Comparison of ENCODE assay signal across 24 mouse cellular contexts in genomic region chr10:36393586-36393985, GRCm38 (mm10).
DNase-seq lines count a peak whose midpoint lies in the region; ATAC-seq and TF ChIP-seq lines count a peak whose summit lies in the region.
"Had no signal": no experiment of that assay in that cellular context is flagged by ENCODE, and none has a peak within 500 bp of the region (broad histone marks: within the 10 kb centered on the region; RNA-seq: fewer than 3 reads in every experiment).

No protein-coding gene starts in this region.

- peak; percentile 6 to 23 for DNase-seq in cerebellum, postnatal 25 days
- DNase-seq in cerebellum, adult 9-10 months: no peak
- DNase-seq in hindbrain, postnatal 0 days (ENCODE audit: low spot score): peak; percentile 57
- DNase-seq in hindbrain, embryonic 11.5 days (ENCODE audit: low spot score): no peak
- DNase-seq in brain, adult 2 months (ENCODE audit: low read depth, low spot score): peak; percentile 32
- DNase-seq in layer of hippocampus, adult 9-10 months (ENCODE audit: low spot score): peak; percentile 16
- DNase-seq in kidney, adult 11 months: no peak
- DNase-seq: adrenal gland, postnatal 10 days; cerebellum, adult 11-12 months; embryo, embryonic 11 days; gastrocnemius, adult 2 months; kidney, postnatal 4 days; thymus, postnatal 36 days had no signal

- ATAC-seq in hindbrain, postnatal 0 days: no peak
- ATAC-seq in hindbrain, embryonic 11.5 days (ENCODE audit: low FRiP score): no peak
- ATAC-seq: activated CD4-positive, CD25-positive, alpha-beta regulatory T cell, adult 4 months; intestine, embryonic 16.5 days had no signal

- no peaks in the 10 kb centered on the region for H3K9me3 ChIP-seq in hindbrain, postnatal 0 days (ENCODE audit: low read length)
- H3K9me3 ChIP-seq in hindbrain, embryonic 11.5 days (ENCODE audit: control insufficient read depth, low read length): no peaks in the 10 kb centered on the region
- H3K9me3 ChIP-seq: G1E; heart, embryonic 12.5 days; hindbrain, embryonic 15.5 days; kidney, embryonic 15.5 days; limb, embryonic 15.5 days; liver, embryonic 15.5 days; midbrain, embryonic 12.5 days; neural tube, embryonic 12.5 days had no signal

- no peaks in the 10 kb centered on the region for H3K36me3 ChIP-seq in hindbrain, postnatal 0 days (ENCODE audit: insufficient read depth, low read length)
- H3K36me3 ChIP-seq in hindbrain, embryonic 11.5 days (ENCODE audit: control insufficient read depth, insufficient read depth, low read length): no peaks in the 10 kb centered on the region
- H3K36me3 ChIP-seq: G1E; heart, embryonic 12.5 days; hindbrain, embryonic 15.5 days; kidney, embryonic 15.5 days; limb, embryonic 15.5 days; liver, embryonic 15.5 days; midbrain, embryonic 12.5 days; neural tube, embryonic 12.5 days had no signal

- H3K27me3 ChIP-seq in hindbrain, postnatal 0 days (ENCODE audit: insufficient read depth, low read length): no peaks in the 10 kb centered on the region
- no peaks in the 10 kb centered on the region for H3K27me3 ChIP-seq in hindbrain, embryonic 11.5 days (ENCODE audit: control insufficient read depth, insufficient read depth, low read length)
- H3K27me3 ChIP-seq: heart, embryonic 12.5 days; hindbrain, embryonic 15.5 days; kidney, embryonic 15.5 days; limb, embryonic 15.5 days; liver, embryonic 15.5 days; midbrain, embryonic 12.5 days; neural tube, embryonic 12.5 days had no signal

- no peaks in the 10 kb centered on the region for H3K4me1 ChIP-seq in hindbrain, postnatal 0 days (ENCODE audit: insufficient read depth, low read length)
- no peaks in the 10 kb centered on the region for H3K4me1 ChIP-seq in hindbrain, embryonic 11.5 days (replicated peaks; ENCODE audit: control insufficient read depth, insufficient read depth, low read length)
- H3K4me1 ChIP-seq: heart, embryonic 12.5 days; hindbrain, embryonic 15.5 days; kidney, embryonic 15.5 days; limb, embryonic 15.5 days; liver, embryonic 15.5 days; midbrain, embryonic 12.5 days; neural tube, embryonic 12.5 days had no signal

- 67% methylated on average over 4 of the region's 4 CpGs for WGBS in hindbrain, postnatal 0 days
- WGBS in hindbrain, embryonic 11.5 days: 85% methylated on average over 4 of the region's 4 CpGs

- TF ChIP-seq CTCF in hindbrain, postnatal 0 days (IDR thresholded peaks at IDR 0.05; ENCODE audit: low read depth): no peak

- H3K9ac ChIP-seq in hindbrain, postnatal 0 days (replicated peaks; ENCODE audit: low read length): no peak overlapping the region
- no peak overlapping the region for H3K9ac ChIP-seq in hindbrain, embryonic 11.5 days (ENCODE audit: low read depth, low read length)
- H3K9ac ChIP-seq: heart, embryonic 12.5 days; hindbrain, embryonic 15.5 days; kidney, embryonic 15.5 days; limb, embryonic 15.5 days; liver, embryonic 15.5 days; midbrain, embryonic 12.5 days; neural tube, embryonic 12.5 days had no signal

- no peak overlapping the region for H3K4me3 ChIP-seq in hindbrain, postnatal 0 days (ENCODE audit: low read length)
- no peak overlapping the region for H3K4me3 ChIP-seq in hindbrain, embryonic 11.5 days (ENCODE audit: low read depth, low read length)
- H3K4me3 ChIP-seq: gastrocnemius, adult 2 months; heart, embryonic 12.5 days; hindbrain, embryonic 15.5 days; kidney, embryonic 15.5 days; limb, embryonic 15.5 days; liver, embryonic 15.5 days; midbrain, embryonic 12.5 days; neural tube, embryonic 12.5 days had no signal

- H3K27ac ChIP-seq in hindbrain, postnatal 0 days: no peak overlapping the region
- no peak overlapping the region for H3K27ac ChIP-seq in hindbrain, embryonic 11.5 days (ENCODE audit: low read depth, low read length)
- H3K27ac ChIP-seq: gastrocnemius, adult 2 months; hindbrain, embryonic 15.5 days; kidney, embryonic 15.5 days; limb, embryonic 15.5 days; liver, embryonic 15.5 days; macrophage; midbrain, embryonic 12.5 days; neural tube, embryonic 12.5 days had no signal

- no peak overlapping the region for H3K4me2 ChIP-seq in hindbrain, postnatal 0 days (ENCODE audit: low read depth, low read length)
- H3K4me2 ChIP-seq in hindbrain, embryonic 11.5 days (replicated peaks; ENCODE audit: low read depth, low read length): no peak overlapping the region
- H3K4me2 ChIP-seq: heart, embryonic 12.5 days; hindbrain, embryonic 15.5 days; kidney, embryonic 15.5 days; limb, embryonic 15.5 days; liver, embryonic 15.5 days; midbrain, embryonic 12.5 days; neural tube, embryonic 12.5 days had no signal

Comparison
In these comparisons a context has a peak if more than half of its experiments do, and no peak if none do; other contexts are left out.
1. DNase-seq: peak in cerebellum, postnatal 25 days (2 of 2), hindbrain, postnatal 0 days (single experiment), brain, adult 2 months (single experiment) and layer of hippocampus, adult 9-10 months (single experiment); none in cerebellum, adult 9-10 months (single experiment), hindbrain, embryonic 11.5 days (single experiment) and kidney, adult 11 months (single experiment).